Mouse (Mus musculus): ENCODE results near the gene Bod1l.

DNA sequence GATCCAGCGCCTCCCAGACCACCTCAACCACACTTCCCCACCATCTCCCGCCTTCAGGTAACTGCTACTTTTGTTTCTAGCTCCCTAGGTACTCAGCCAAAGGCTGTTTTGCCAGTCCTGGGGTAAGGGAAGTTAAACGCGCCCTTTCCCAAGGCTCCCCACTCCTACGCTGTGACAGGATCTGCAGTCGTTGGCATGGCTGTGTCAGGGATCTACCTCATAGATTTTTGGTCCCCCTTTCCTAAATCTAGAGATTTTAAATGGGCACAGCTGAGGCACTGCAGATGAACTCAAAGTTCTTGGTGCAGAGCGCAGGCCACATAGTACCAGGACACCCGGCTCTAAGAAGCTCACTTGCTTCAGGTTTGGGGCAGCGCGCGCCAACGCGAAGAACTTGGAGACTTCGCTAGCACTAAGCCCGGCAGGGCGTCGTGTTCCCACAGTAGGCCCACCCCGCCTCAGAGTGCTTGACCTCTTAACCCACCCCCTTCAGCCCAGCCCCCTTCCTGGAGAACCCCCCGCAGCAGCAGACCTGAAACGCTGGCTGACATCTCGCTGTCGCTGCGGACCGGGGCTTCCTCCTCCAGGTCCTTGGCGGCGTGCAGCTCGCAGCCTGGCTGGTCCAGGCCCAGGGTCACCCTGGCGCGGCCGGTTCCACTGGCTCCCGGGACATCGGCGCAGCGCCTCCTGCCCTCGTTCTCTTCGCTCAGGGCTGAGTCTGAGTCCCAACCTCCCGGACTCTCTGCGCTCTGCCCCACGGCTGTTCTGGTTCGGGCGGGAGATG is 81.0 kb downstream of the Bod1l start:
- TF ChIP-seq CTCF (IDR thresholded peaks at IDR 0.05; ENCODE audit: borderline replicate concordance, extremely low read depth, insufficient read depth, insufficient read length) (no peak), POLR2A (IDR thresholded peaks at IDR 0.05; ENCODE audit: borderline replicate concordance, extremely low read depth, insufficient read depth, insufficient read length, poor library complexity, severe bottlenecking) (no peak)

Data from brain, embryonic 14.5 days (tissue).